Mouse (Mus musculus): ENCODE data around the gene Gm21060. TPM values are rescaled to one million over a fixed set of nuclear protein-coding genes. Genes with fewer than 3 reads are reported as not detected.
"Not testable (repeated sequence)": the region's sequence is repeated elsewhere in the genome, so short reads cannot be mapped to it uniquely, and the experiment has no call there.

Gene Gm21060
- polyA plus RNA-seq, 1 experiment from 2014 or later: not detected

GRCm38 (mm10) chr19:61265349-61266245 is 31.3 kb downstream of the Gm21060 start:
- WGBS: 33% methylated on average over 3 of the region's 3 CpGs
- peak; percentile 72 for ATAC-seq (ENCODE audit: low FRiP score, low read depth)
- peaks cover 3% of the 10 kb centered on the region; the same call in 1 of the 2 replicates for H3K4me1 ChIP-seq (replicated peaks)
- no peak overlapping the region for H3K4me2 ChIP-seq
- no peaks in the 10 kb centered on the region for H3K36me3 ChIP-seq
- no peaks in the 10 kb centered on the region for H3K27me3 ChIP-seq
- H3K9ac ChIP-seq: no peak overlapping the region
- no peak overlapping the region for H3K4me3 ChIP-seq
- no peaks in the 10 kb centered on the region for H3K9me3 ChIP-seq
- H3K27ac ChIP-seq (replicated peaks): peak overlapping the region; percentile 26; the same call in 1 of the 2 replicates

GRCm38 (mm10) chr19:61264933-61265332 is 31.9 kb downstream of the Gm21060 start:
- no peak overlapping the region for H3K4me3 ChIP-seq
- ATAC-seq (ENCODE audit: low FRiP score, low read depth): no peak
- H3K36me3 ChIP-seq: no peaks in the 10 kb centered on the region
- H3K9ac ChIP-seq: no peak overlapping the region
- H3K4me2 ChIP-seq: no peak overlapping the region
- H3K27ac ChIP-seq (replicated peaks): peak overlapping the region; percentile 26; the same call in 1 of the 2 replicates
- peaks cover 3% of the 10 kb centered on the region; the same call in 1 of the 2 replicates for H3K4me1 ChIP-seq (replicated peaks)
- H3K9me3 ChIP-seq: no peaks in the 10 kb centered on the region
- no peaks in the 10 kb centered on the region for H3K27me3 ChIP-seq

- H3K36me3 ChIP-seq: no peaks in the 10 kb centered on the region
- no peak for ATAC-seq (ENCODE audit: low FRiP score, low read depth)
- no peak overlapping the region for H3K9ac ChIP-seq
- no peak overlapping the region for H3K27ac ChIP-seq (replicated peaks)
- WGBS: 82% methylated on average over 1 of the region's 1 CpGs
- H3K4me1 ChIP-seq (replicated peaks): peaks cover 3% of the 10 kb centered on the region; the same call in 1 of the 2 replicates
- H3K27me3 ChIP-seq: no peaks in the 10 kb centered on the region
- H3K9me3 ChIP-seq: no peaks in the 10 kb centered on the region
- H3K4me2 ChIP-seq: no peak overlapping the region
- no peak overlapping the region for H3K4me3 ChIP-seq
Measured at GRCm38 (mm10) chr19:61264227-61264626, 32.6 kb downstream of the Gm21060 start.

- H3K4me2 ChIP-seq: no peak overlapping the region
- WGBS: 88% methylated on average over 1 of the region's 1 CpGs
- no peak overlapping the region for H3K27ac ChIP-seq (replicated peaks)
- H3K4me1 ChIP-seq (replicated peaks): 0 out of 2 replicates have a peak, but pooled peaks cover 2% of the 10 kb centered on the region
- no peak for ATAC-seq (ENCODE audit: low FRiP score, low read depth)
- H3K4me3 ChIP-seq: no peak overlapping the region
- no peaks in the 10 kb centered on the region for H3K9me3 ChIP-seq
- no peaks in the 10 kb centered on the region for H3K36me3 ChIP-seq
- no peaks in the 10 kb centered on the region for H3K27me3 ChIP-seq
- no peak overlapping the region for H3K9ac ChIP-seq
Measured at GRCm38 (mm10) chr19:61261241-61261640, 35.6 kb downstream of the Gm21060 start.

- ATAC-seq (ENCODE audit: low FRiP score, low read depth): no peak
- no peaks in the 10 kb centered on the region for H3K4me1 ChIP-seq (replicated peaks)
- H3K9ac ChIP-seq: no peak overlapping the region
- H3K9me3 ChIP-seq: no peaks in the 10 kb centered on the region
- 92% methylated on average over 18 of the region's 18 CpGs for WGBS
- H3K4me3 ChIP-seq: no peak overlapping the region
- H3K27me3 ChIP-seq: no peaks in the 10 kb centered on the region
- H3K4me2 ChIP-seq: no peak overlapping the region
- no peaks in the 10 kb centered on the region for H3K36me3 ChIP-seq
- H3K27ac ChIP-seq (replicated peaks): no peak overlapping the region
Measured at GRCm38 (mm10) chr19:61257733-61258132, 39.1 kb downstream of the Gm21060 start.

- no peak overlapping the region for H3K27ac ChIP-seq (replicated peaks)
- H3K4me2 ChIP-seq: no peak overlapping the region
- H3K9ac ChIP-seq: no peak overlapping the region
- no peaks in the 10 kb centered on the region for H3K9me3 ChIP-seq
- WGBS: 93% methylated on average over 7 of the region's 7 CpGs
- no peaks in the 10 kb centered on the region for H3K36me3 ChIP-seq
- no peaks in the 10 kb centered on the region for H3K4me1 ChIP-seq (replicated peaks)
- ATAC-seq (ENCODE audit: low FRiP score, low read depth): no peak
- H3K27me3 ChIP-seq: no peaks in the 10 kb centered on the region
- no peak overlapping the region for H3K4me3 ChIP-seq
Measured at GRCm38 (mm10) chr19:61256166-61256887, 40.5 kb downstream of the Gm21060 start.

- not testable (repeated sequence) for H3K9ac ChIP-seq; H3K27ac ChIP-seq (replicated peaks); H3K4me3 ChIP-seq; H3K4me2 ChIP-seq; ATAC-seq (ENCODE audit: low FRiP score, low read depth); H3K36me3 ChIP-seq; H3K9me3 ChIP-seq; H3K27me3 ChIP-seq; H3K4me1 ChIP-seq (replicated peaks)
- WGBS: 87% methylated on average over 4 of the region's 4 CpGs
Measured at GRCm38 (mm10) chr19:61247334-61247733, 49.5 kb downstream of the Gm21060 start.

Other genes with a start within 250 kb of the Gm21060 start
- gene Zfp950, start 156.2 kb downstream of the Gm21060 start, polyA plus RNA-seq (2015; fragmentation: Nextera tagmentation; extraction: Ambion mirVana): 47.7 and 56.9 TPM in 2 replicates
- gene Gm7102, start 120.8 kb downstream of the Gm21060 start, polyA plus RNA-seq (2015; fragmentation: Nextera tagmentation; extraction: Ambion mirVana): 0.18 TPM in 1 of 2 replicates, not detected in the other
- gene Gm6020, start 113.2 kb downstream of the Gm21060 start, polyA plus RNA-seq (2015; fragmentation: Nextera tagmentation; extraction: Ambion mirVana): not detected in 2 replicates
- gene Csf2ra, start 68.6 kb downstream of the Gm21060 start, polyA plus RNA-seq (2015; fragmentation: Nextera tagmentation; extraction: Ambion mirVana): 60.2 and 77.5 TPM in 2 replicates